Mouse (Mus musculus) kidney, postnatal 10 days (tissue): ENCODE data around the gene Srrd.

Source experiments
- DNase-seq: peaks from one replicate; pipeline ENCODE4 v3.0.0; 2021; ENCODE audit warnings: mixed read lengths

Srrd gene

DNA sequence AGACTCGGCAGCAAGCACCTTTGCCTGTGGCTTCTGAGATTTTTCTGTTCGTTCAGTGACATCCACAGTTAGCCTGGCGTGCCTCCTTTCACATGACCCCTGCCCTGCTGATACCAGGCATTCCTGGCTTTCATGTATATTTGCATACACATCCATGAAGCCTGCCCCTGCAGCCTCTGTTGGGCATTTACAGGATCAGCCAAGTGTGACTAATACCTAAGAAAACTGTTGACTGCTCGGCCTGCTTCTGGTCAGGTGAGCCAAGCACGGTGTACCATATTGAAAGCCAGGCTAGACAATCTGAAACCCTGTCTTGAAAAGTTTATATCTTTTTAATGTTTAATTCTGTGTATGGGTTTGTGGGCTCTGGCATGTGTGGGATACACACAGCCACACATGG, 26.4 kb downstream of the Srrd start:
- DNase-seq: peak; percentile 41

DNA sequence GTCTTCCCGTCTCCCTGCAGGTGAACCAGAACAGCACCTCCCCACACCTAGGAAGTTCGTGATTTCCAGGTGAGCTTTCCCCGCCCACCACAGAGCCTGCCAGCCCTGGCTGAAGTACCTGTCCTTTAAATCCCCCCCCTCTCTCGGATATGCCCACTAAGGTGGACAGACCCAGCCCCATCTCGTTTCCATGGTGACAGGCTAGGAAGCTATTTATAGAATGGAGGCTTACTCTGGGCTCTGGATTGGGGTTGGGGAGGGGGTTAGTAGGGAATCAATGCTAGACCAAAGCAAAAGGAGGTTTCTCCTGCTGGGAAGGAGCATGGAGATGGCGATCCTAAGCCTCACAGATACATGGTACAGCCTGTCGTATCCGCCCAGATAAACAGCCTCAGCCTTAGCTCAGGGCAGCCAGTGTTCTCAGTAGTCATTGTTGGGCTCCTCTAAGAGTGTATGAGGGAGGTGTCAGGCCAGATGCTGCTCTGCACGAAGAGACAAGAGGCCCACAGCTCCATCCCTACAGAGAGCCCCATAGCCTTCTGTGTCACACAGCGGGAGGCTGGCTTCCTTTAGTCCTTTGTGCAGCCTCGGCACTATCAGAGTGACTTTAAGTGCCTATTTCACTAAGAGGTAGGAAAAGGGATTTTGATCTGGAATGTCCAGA, 29.5 kb downstream of the Srrd start:
- no peak for DNase-seq

DNA sequence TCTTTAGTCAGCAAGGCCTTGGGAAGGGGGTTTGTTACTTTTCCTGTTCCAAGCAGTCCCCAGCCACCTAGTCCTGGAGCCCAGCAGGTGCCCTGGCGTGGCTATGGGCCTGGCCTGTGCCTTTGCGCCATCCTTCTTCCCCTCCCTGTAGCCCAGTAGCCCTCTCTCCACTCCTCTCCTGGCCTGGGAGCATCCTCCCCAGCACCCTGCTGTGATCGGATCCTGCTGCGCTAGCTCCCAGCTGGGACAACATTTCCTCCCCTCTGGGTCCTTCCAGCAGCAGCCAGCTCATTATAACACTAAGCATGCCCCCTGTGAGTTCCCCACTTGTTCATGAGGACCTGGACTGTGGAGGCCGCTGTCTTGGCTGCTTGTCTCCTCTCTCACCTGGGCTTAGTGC, 37.0 kb downstream of the Srrd start:
- no peak for DNase-seq

DNA sequence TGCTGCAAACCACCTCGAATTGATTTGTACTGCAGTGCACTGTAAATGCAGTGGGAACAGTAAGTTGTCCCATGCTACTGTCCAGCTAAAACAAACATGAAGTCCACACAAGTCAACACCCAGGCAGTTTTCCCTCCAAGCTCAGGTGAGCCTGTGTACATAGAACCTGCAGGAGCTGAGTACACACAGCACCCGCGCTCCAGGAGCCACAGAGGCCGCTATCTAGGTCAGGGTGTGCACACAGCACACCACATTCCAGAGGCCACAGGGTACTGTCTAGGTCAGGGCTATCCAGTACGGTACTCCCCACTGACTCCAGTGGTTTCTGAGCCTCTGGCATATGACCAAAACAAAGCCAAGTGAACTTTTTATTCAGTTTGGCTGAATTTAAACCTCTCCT, 40.5 kb downstream of the Srrd start:
- no peak for DNase-seq

DNA sequence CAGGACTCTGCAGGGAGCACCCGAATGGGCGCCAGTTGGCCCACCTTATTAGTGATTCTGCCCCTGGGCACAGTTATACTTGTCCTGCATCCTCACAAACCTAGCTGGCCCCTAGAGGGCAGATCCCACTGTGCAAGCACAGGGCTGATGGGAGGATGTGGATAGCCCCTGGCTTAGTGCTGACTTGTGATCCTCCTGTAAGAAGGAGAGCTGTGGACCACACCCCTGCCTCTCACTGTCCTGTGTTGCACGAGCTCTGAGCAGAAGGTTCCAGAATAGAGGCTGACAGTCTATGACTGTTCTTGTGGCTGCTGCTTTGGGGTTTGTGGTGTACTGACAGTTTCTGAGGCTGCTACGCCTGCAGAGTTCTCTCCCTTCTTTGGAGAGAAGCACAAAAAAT, 41.1 kb downstream of the Srrd start:
- no peak for DNase-seq

DNA sequence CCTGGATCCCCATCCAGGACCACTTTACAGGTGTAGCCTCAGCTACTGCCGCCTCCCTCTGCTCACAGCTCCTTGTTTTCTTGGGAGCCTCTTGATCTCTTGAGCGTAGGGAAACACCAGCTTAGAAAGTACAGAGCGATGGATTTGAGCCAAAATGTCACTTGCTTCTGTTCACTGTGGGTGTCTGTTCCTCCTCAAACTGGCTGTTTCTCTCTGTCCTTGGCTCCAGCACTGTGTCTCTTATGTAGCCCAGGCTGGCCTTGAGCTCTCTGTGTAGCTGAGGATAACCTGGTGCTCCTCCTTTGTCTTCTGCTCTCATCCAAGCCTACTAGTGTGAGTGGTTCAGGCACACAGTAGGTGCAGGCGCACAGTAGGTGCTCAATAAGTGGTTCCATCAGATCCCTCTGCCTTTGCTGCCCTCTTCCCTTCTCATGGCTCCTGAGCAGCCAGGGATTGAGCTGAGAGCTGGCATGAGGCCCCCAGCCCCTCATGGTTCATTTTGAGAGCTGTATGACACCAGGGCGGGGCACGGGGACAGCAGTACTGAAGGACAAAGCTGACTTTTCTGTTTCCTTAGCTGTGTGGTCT, 42.0 kb downstream of the Srrd start:
- no peak for DNase-seq

DNA sequence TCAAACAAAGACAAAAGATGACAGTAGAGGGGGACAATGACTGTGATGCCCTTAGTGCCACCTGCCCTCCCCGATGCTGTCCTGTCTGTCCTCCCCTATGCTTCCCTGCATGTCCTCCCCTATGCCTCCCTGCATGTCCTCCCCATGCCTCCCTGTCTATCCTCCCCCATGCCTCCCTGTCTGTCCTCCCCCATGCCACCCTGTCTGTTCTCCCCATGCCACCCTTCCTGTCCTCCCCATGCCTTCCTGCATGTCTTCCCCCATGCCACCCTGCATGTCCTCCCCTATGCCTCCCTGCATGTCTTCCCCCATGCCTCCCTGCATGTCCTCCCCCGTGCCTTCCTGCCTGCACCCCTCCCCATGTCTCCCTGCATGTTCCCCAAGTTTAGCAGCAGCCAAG, 42.7 kb downstream of the Srrd start:
- no peak for DNase-seq

DNA sequence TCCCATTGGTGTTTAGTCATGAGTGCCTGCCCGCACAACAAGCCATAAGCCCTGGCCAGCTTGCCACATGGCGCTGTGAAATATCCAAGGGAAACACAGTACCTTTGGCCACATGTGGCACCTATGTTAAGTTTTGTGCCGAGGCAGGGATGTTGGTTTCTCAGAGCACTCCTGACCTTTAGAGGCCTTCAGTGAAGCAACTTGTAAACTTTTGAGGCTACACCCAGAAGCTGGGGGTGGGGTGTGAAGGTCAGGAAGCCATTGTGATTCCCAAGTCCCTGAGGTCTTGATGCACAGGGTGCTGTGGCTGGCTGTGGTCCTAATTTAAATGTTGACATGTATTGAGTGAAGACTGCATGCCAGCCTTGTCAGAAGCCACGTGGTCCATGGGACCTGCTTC, 43.4 kb downstream of the Srrd start:
- no peak for DNase-seq

DNA sequence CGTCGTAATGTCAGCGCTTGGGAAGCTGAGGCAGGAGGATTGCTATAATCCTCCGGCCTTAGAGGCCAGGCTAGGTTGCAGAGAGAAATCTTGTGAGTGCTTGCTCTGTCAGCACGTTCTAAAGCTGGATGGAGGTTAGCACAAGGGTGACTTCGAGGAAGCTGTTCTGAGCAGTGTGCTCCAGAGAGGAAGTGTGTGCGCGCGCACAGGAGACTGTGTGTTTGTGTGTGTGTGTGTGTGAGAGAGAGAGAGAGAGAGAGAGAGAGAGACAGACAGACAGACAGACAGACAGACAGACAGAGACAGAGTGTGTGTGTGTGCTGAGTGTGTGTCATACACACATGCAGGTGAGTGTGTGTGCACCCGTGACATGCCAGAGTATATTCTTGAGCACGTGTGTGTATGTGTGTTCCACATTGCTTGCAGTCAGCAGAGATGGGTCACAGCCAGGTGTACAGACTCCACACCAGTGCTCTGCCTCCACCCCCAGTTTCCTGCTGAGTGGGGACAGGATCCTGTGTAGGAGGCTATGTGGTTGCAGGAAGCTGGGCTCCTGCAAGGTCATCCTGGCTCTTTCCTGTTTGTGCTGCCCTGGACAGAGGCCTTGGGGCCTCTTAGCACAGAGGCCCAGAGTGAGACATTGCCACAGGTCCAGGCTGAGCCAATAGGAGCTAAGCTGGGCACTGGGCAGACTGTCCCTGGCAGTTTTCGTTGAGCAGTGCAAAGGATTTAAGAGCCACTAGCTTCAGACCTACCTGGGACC, 44.4 kb downstream of the Srrd start:
- DNase-seq: peak; percentile 70

DNA sequence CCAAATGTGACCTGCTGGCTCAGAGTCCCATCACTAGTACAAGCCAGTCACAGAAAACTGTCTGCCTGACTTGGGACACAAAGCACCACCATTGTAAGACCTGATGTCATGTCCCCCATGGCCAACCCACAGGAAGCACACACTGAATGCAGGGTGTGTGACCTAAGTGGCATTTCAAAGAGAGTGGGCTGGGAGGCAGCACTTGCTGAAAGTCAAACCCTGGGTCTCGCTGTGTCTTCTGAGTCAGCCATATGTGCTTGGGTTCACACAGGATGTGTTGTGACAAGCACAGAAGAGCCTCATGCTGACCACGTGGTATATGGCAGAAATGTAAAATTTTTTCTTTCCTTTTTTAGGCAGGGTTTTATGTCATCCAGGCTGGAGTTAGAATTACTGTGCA, 45.6 kb downstream of the Srrd start:
- no peak for DNase-seq

DNA sequence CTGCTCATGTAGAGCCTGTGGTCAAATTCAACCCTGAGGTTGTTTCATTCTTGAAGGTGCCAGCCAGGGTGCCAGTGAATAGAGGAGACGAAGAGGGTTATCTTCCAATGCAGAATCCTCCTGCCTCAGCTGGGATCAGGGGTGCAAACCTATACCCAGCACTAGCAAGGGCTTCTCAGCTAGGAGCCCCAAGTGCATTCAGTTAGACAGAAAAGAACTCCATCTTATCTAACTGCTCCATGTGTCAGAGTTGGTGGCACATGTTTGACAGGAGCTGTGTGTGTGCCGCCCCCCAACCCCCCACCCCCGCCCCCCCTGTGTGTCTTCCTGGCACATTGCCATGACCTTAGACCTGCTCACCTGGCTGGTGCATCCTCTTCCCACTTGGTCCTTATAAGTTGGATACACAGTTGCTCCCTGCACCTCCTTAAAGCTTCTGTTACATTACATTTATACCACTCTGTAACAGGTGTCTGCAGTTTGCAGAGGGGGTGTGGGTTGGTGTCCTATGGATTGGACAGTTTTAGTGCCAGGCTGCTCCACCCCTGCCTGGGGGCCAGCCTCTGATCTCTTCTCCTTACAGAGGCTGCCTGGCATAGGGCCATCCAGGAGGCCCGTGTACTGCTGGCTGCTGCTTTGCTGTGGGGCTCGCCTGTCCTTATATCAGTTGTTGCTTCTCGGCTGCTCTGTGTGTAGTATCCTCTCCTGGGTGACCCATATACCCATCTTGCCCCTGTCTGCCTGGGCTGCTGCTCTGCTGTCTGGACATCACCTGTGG, 46.2 kb downstream of the Srrd start:
- peak; percentile 51 for DNase-seq

DNA sequence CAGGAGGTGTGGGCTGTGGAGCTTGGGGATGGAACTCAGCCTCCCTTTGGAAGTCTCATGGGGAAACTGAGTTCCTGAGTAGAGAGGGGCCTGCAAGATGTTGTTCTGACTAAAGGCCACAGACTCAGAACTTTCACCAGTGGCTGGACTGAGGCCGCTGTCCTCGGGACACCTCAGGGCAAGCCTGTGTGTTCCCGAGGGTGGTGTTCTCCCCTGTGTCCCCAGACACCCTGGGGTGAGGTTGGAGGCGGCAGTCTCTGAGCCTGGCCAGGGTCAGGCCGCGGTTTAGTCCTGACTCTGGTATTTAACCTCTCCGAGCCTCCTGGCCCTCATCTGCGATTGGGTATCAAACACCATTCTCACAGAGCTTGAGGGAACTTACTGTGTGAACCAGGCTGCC, 47.3 kb downstream of the Srrd start:
- DNase-seq: no peak

DNA sequence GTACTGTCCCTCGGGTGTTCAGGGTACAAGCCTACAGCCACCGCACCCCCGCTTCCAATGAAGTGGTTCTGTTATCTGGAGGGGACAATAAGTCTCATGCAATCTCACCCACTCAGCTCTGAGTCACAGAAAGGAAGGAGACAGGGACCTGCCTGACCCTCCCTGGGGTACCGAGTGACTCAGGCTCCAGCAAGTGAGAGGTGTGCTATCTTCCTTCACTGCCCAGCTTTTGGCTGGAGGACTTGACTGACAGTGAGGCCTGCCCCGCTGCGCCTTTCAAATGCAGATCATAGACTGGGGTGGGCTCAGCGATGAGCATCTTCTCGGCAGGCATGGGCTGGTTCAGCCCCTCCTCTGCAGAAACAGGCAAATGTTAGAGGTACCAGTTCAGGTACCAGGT, 47.7 kb downstream of the Srrd start:
- DNase-seq: no peak

DNA sequence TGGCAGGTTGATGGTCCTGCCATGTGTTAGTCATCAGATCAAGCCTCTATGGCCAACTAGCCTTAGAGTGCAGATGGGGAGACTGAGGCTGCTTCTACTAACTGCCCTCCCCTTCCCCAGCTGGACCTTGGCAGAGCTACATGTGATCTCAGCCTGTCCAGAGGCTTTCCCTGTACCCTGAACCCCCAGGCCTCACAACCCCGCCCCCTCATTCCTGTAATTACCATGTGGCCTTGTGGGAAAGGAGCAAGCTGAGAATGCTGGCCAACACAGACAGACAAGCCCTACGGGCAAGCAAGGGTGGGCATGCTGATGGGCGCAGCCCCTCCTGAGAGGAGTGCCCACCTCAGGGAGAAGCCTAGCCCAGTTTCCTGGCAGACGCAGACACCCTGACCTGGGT, 48.1 kb downstream of the Srrd start:
- DNase-seq: no peak

DNA sequence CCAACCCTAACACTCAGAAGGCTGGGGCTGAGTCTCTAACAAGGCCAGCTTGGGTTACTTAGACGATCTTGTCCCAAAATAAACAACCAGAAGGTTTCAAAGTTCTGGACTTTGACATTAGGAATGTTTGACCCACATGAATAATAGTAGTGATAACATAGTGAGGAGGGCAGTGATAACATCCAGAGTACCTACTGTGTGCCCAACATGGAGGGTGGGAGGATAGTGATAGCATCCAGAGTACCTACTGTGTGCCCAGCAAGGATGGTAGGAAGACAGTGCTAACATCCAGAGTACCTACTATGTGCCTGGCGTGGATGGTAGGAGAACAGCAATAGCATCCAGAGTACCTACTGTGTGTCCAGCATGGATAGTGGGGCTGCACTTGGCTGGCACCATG, 49.0 kb downstream of the Srrd start:
- no peak for DNase-seq

DNA sequence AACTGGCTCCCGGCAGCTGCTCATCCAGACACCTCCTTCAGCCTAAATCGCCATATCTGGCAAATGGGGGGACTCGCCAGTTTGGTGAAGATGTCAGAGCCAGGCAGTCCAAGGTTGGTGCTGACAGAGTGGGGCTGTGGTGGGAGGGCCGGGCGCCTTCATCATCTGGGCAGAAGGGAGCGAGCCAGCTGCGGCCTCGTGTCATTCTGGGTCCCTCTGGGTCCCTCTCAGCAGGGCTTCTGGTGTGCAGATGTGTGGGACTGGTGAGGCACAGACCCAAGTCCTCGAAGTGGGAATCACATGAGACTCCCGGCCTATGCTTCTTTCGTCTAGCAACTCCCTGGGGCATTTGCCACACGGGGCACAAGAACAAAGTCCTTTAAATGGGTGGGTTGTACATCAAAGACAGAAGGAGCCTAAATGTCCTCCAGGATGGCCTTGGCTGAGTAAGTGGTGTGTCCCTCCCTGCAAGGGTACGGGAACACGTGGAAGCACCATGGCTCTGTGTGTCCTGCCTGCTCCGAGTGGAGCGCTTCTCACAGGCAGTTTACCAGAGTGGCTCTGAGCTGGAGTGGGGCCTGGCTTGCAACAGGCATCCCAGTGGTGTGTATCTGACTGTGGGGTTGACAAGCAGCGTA, 50.4 kb downstream of the Srrd start:
- no peak for DNase-seq

DNA sequence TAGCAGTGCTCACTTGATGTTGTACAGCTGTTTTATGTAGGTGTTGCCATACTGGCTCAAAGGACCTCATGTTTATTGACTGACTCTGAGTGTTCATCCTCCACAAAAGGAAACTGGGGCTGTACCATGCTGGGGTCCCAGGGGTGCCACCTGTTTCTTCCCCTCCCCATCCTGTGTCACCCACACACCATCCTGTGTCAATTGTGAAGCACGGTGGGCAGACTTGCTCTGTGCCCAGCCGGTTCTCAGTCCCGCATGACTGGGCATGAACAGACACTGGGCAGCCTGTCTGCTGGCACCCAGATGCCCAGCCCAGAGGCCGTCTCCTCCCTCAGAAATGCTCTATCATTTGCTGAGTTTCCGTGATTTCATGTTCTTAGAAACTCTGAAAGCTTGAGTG, 51.0 kb downstream of the Srrd start:
- no peak for DNase-seq

DNA sequence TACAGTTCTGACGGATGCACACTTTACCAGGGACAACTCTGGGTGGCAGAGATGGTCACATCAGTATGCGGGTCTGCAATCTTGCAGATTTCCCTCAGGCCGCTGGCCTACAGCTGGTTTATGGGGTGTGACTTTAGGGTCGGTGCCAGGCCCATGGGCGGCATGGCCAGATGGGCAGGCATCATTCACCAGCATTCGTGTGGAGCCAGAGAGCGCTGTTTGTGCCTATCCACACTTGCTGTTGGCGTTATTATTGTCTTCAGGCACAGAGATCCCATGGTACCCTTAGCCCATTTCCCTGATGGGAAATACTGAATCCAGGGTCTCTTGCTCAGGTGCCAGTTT, 52.3 kb downstream of the Srrd start:
- no peak for DNase-seq

DNA sequence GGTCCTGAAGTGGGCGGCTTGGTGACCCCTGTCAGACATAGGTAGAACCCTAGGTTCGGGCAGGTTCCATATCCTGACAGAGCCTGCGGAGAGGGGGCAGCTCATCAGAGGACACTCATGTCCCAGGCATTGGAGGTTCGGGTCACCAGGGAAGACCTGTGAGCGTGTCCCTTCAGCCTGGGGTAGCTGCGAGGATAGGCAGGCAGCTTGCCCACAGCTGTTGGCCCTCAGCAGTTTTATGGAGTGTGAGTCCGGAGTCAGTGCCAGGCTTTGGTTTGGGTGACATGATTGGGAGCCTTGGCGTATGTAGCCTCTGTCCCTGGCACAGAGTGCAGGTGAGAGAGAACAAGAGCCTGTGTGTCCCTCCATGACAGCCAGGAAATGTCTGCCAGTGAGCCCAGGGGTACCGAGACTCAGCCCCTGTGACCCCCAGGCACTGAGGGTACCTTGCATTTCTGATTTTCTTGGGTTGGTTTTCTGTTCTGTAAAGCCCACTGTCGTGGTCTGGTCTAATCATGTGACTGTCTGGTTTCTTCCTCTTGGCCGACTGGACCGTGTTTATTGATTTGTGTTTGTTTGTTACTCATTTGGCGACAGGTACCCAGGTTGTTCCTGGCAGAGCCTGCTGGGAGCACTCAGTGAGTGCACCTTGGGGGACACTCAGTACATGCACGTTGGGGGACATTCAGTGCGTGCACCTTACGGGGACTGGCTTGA, 52.9 kb downstream of the Srrd start:
- DNase-seq: no peak

DNA sequence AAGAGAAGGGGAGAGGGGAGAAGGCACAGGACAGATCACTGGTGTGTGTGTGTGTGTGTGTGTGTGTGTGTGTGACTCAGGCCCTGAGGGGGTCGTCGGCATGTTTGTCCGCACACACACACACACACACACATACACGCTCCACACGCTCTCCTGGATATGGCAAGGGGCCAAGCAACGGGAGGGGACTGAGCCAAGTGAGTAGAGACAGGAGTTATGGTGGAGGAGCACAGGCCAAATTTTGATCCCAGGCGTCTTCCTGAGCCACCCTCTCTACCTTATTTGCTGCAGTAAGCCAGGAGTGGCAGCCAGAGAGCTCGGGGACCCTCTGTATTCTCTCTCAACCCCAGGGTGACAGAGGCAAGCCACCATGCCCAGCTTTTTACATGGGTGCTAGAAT, 53.6 kb downstream of the Srrd start:
- DNase-seq: peak; percentile 74

DNA sequence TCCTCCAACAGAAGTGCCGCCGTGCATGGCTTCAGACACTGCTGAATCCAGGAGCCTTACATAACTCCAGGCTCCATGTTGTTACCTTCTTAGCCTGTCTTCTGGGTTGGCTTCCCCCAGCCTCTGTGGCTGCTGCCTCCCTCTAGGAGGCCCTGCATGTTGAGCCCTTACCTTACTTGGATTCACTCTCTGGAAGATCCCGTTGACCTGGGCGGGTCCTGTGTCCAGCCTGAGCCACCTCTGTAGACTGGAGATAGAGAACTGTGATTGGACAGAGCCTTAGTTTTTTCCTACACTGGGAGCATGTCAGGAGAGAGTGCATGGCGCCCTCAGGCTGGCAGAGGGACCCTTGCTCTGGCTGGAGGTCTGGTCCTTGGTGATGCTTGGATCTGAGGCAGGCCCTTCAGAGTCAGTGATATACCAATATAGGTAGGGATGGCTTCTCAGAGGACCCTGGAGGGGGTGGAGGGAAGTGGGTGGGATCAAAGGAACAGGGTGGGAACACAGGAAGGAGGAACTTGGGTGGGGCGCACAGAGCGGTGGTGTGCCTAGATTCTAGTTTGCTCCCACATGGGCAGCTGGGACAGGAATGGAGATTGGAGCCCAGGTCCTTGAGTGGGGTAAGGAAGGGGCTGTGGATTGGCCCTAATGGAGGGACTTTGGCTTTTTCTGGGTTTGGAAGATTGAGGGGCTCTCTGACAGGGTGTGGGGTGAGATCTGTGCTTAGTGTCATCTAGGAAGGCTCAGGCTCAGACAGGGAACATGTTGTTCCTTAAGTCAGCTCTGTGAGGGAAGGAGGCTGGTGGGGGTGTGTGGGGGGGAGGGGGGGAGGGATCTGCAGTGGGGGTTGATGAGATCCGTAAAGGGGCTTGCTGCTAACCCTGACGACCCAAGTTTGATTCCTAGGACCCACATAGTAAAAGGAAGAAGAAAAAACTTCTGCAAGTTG, 54.4 kb downstream of the Srrd start:
- no peak for DNase-seq
